Mouse (Mus musculus) hindbrain, embryonic 10.5 days (tissue): ENCODE measurements around the gene Nuak2. TPM values are rescaled to one million over a fixed set of nuclear protein-coding genes. Genes with fewer than 3 reads are reported as not detected.
A peak's percentile ranks its signal among the peaks of the same experiment; 100 is the strongest.
"Not testable (repeated sequence)": the region's sequence is repeated elsewhere in the genome, so short reads cannot be mapped to it uniquely, and the experiment has no call there.

Experiments used
- DNase-seq: peaks from one replicate; pipeline ENCODE4 v3.0.0-alpha.2; 2017; ENCODE audit warnings: low spot score
- H3K27ac ChIP-seq: fragments of 300-500 bp; sonication (generic); 2 replicates; pipeline ENCODE4 v1.5.1; 2016; ENCODE audit warnings: mild to moderate bottlenecking, moderate library complexity
- H3K27me3 ChIP-seq: fragments of 300-500 bp; sonication (generic); 2 replicates; pipeline ENCODE4 v1.6.1; 2016; ENCODE audit warnings: mild to moderate bottlenecking; ENCODE audit not compliant: poor library complexity, insufficient read depth, severe bottlenecking
- H3K36me3 ChIP-seq: fragments of 300-500 bp; sonication (generic); 2 replicates; pipeline ENCODE4 v1.6.1; 2016; ENCODE audit warnings: mild to moderate bottlenecking, moderate library complexity
- H3K4me1 ChIP-seq: fragments of 300-500 bp; sonication (generic); replicated peaks from 2 replicates; pipeline ENCODE4 v1.6.1; 2016; ENCODE audit warnings: mild to moderate bottlenecking
- H3K4me3 ChIP-seq: fragments of 300-500 bp; sonication (generic); 2 replicates; pipeline ENCODE4 v1.5.1; 2016; ENCODE audit warnings: mild to moderate bottlenecking, moderate library complexity
- H3K9me3 ChIP-seq: fragments of 300-500 bp; sonication (generic); 2 replicates; pipeline ENCODE4 v1.6.1; 2016; ENCODE audit warnings: mild to moderate bottlenecking, moderate library complexity
- WGBS: fragments of 180-500 bp; shearing (Covaris S2); methylation state at CpG from one replicate; pipeline ENCODE4 v1.1.7; 2016; 5-methylcytosine and 5-hydroxymethylcytosine counted together
- polyA plus RNA-seq: library from polyadenylated mRNA; unstranded; fragments of >200 nt; fragmentation: Nextera tagmentation; extraction: Ambion mirVana; gene quantifications from 2 replicates; pipeline ENCODE4 v1.2.1, GENCODE M21; 2016

Nuak2 gene
- polyA plus RNA-seq, 1 experiment from 2014 or later = 44.4 TPM

- peaks cover 19% of the 10 kb centered on the region for H3K4me1 ChIP-seq
- not testable (repeated sequence) for H3K27ac ChIP-seq, DNase-seq, H3K27me3 ChIP-seq, H3K9me3 ChIP-seq, H3K36me3 ChIP-seq, H3K4me3 ChIP-seq
These were observed 33.1 kb downstream of the Nuak2 start for GRCm38 (mm10) chr1:132349049-132349448.

GRCm38 (mm10) chr1:132349601-132350000 lies 33.7 kb downstream of the Nuak2 start:
- H3K9me3 ChIP-seq, H3K27ac ChIP-seq, H3K27me3 ChIP-seq, DNase-seq, H3K36me3 ChIP-seq, H3K4me3 ChIP-seq: not testable (repeated sequence)
- WGBS = 95% methylated on average over 3 of the region's 3 CpGs
- peaks cover 25% of the 10 kb centered on the region for H3K4me1 ChIP-seq

GRCm38 (mm10) chr1:132351058-132351457 lies 35.1 kb downstream of the Nuak2 start:
- WGBS = 95% methylated on average over 4 of the region's 4 CpGs
- H3K4me3 ChIP-seq = no peak overlapping the region
- peaks cover 36% of the 10 kb centered on the region for H3K4me1 ChIP-seq
- no peak for DNase-seq
- peaks cover 5% of the 10 kb centered on the region for H3K9me3 ChIP-seq
- no peaks in the 10 kb centered on the region for H3K27me3 ChIP-seq
- no peak overlapping the region for H3K27ac ChIP-seq
- H3K36me3 ChIP-seq = 0 out of 2 replicates have a peak, but pooled peaks cover 1% of the 10 kb centered on the region

GRCm38 (mm10) chr1:132353389-132353788 lies 37.5 kb downstream of the Nuak2 start:
- Histone ChIP-seq H3K27ac (peak overlapping the region; percentile 88), H3K9me3 (peaks cover 5% of the 10 kb centered on the region), H3K27me3 (no peaks in the 10 kb centered on the region), H3K36me3 (peaks cover 24% of the 10 kb centered on the region), H3K4me3 (no peak overlapping the region), H3K4me1 (peaks cover 24% of the 10 kb centered on the region)
- WGBS = 72% methylated on average over 5 of the region's 5 CpGs
- no peak for DNase-seq

GRCm38 (mm10) chr1:132354234-132354633 lies 38.3 kb downstream of the Nuak2 start:
- peaks cover 32% of the 10 kb centered on the region for H3K36me3 ChIP-seq
- no peak overlapping the region for H3K4me3 ChIP-seq
- H3K27me3 ChIP-seq = no peaks in the 10 kb centered on the region
- peaks cover 24% of the 10 kb centered on the region for H3K4me1 ChIP-seq
- peak overlapping the region; percentile 88 for H3K27ac ChIP-seq
- H3K9me3 ChIP-seq = peaks cover 5% of the 10 kb centered on the region
- no peak for DNase-seq
- 77% methylated on average over 9 of the region's 9 CpGs for WGBS

- peak overlapping the region; percentile 88 for H3K27ac ChIP-seq
These were observed 39.3 kb downstream of the Nuak2 start for GRCm38 (mm10) chr1:132355162-132355601.

GRCm38 (mm10) chr1:132355841-132356242 lies 39.9 kb downstream of the Nuak2 start:
- peaks cover 24% of the 10 kb centered on the region for H3K4me1 ChIP-seq
- H3K4me3 ChIP-seq = no peak overlapping the region
- peak overlapping the region; percentile 88 for H3K27ac ChIP-seq
- H3K9me3 ChIP-seq = peaks cover 3% of the 10 kb centered on the region
- peak; percentile 91 for DNase-seq
- 0% methylated on average over 3 of the region's 3 CpGs for whole genome bisulfite sequencing
- H3K27me3 ChIP-seq = no peaks in the 10 kb centered on the region
- H3K36me3 ChIP-seq = peaks cover 48% of the 10 kb centered on the region

More at GRCm38 (mm10) chr1:132355162-132355601, 39.3 kb downstream of the Nuak2 start:
- Histone ChIP-seq H3K9me3 (peaks cover 5% of the 10 kb centered on the region), H3K4me1 (peaks cover 24% of the 10 kb centered on the region), H3K4me3 (no peak overlapping the region), H3K36me3 (peaks cover 42% of the 10 kb centered on the region), H3K27me3 (no peaks in the 10 kb centered on the region)
- WGBS = 62% methylated on average over 6 of the region's 6 CpGs
- DNase-seq = no peak

GRCm38 (mm10) chr1:132356841-132357240 lies 40.9 kb downstream of the Nuak2 start:
- no peaks in the 10 kb centered on the region for H3K27me3 ChIP-seq
- H3K36me3 ChIP-seq = peaks cover 58% of the 10 kb centered on the region
- WGBS = 60% methylated on average over 1 of the region's 1 CpGs

GRCm38 (mm10) chr1:132361959-132362358 lies 46.0 kb downstream of the Nuak2 start:
- Histone ChIP-seq H3K27ac (no peak overlapping the region), H3K9me3 (no peaks in the 10 kb centered on the region), H3K4me3 (no peak overlapping the region), H3K27me3 (no peaks in the 10 kb centered on the region), H3K4me1 (peaks cover 17% of the 10 kb centered on the region), H3K36me3 (peaks cover 88% of the 10 kb centered on the region)
- DNase-seq = no peak
- 87% methylated on average over 6 of the region's 6 CpGs for WGBS

More at GRCm38 (mm10) chr1:132356841-132357240, 40.9 kb downstream of the Nuak2 start:
- Histone ChIP-seq H3K27ac (peak overlapping the region; percentile 16; the same call in 1 of the 2 replicates), H3K9me3 (no peaks in the 10 kb centered on the region), H3K4me1 (peaks cover 24% of the 10 kb centered on the region), H3K4me3 (no peak overlapping the region)
- no peak for DNase-seq

- 89% methylated on average over 3 of the region's 3 CpGs for WGBS
- Histone ChIP-seq H3K4me3 (no peak overlapping the region), H3K36me3 (peaks cover 79% of the 10 kb centered on the region)
These were observed 48.5 kb downstream of the Nuak2 start for GRCm38 (mm10) chr1:132364388-132364787.

GRCm38 (mm10) chr1:132364896-132365557 lies 49.1 kb downstream of the Nuak2 start:
- no peaks in the 10 kb centered on the region for H3K9me3 ChIP-seq
- H3K27ac ChIP-seq = peak overlapping the region; percentile 60; the same call in 1 of the 2 replicates
- peaks cover 27% of the 10 kb centered on the region for H3K4me1 ChIP-seq
- H3K36me3 ChIP-seq = peaks cover 79% of the 10 kb centered on the region
- WGBS = 90% methylated on average over 7 of the region's 7 CpGs
- no peak for DNase-seq
- H3K4me3 ChIP-seq = no peak overlapping the region; the same call in 1 of the 2 replicates
- H3K27me3 ChIP-seq = no peaks in the 10 kb centered on the region

More at GRCm38 (mm10) chr1:132364388-132364787, 48.5 kb downstream of the Nuak2 start:
- Histone ChIP-seq H3K9me3 (no peaks in the 10 kb centered on the region), H3K27ac (no peak overlapping the region), H3K4me1 (peaks cover 27% of the 10 kb centered on the region), H3K27me3 (no peaks in the 10 kb centered on the region)
- DNase-seq = no peak

GRCm38 (mm10) chr1:132365645-132366044 lies 49.7 kb downstream of the Nuak2 start:
- 56% methylated on average over 4 of the region's 4 CpGs for WGBS
- H3K36me3 ChIP-seq = peaks cover 79% of the 10 kb centered on the region
- H3K4me1 ChIP-seq = peaks cover 32% of the 10 kb centered on the region
- DNase-seq = no peak
- no peaks in the 10 kb centered on the region for H3K27me3 ChIP-seq
- peak overlapping the region; percentile 75 for H3K27ac ChIP-seq
- peak overlapping the region; percentile 20; the same call in 1 of the 2 replicates for H3K4me3 ChIP-seq
- no peaks in the 10 kb centered on the region for H3K9me3 ChIP-seq

- H3K27me3 ChIP-seq = no peaks in the 10 kb centered on the region
- peaks cover 38% of the 10 kb centered on the region for H3K4me1 ChIP-seq
- H3K9me3 ChIP-seq = no peaks in the 10 kb centered on the region
- 61% methylated on average over 8 of the region's 8 CpGs for WGBS
- DNase-seq = no peak
- peaks cover 79% of the 10 kb centered on the region for H3K36me3 ChIP-seq
- H3K4me3 ChIP-seq = peak overlapping the region; percentile 20
- H3K27ac ChIP-seq = peak overlapping the region; percentile 75
These were observed 50.3 kb downstream of the Nuak2 start for GRCm38 (mm10) chr1:132366235-132366634.
